Mouse (Mus musculus): ENCODE results near the gene Btbd17. TPM values are rescaled to one million over a fixed set of nuclear protein-coding genes. Genes with fewer than 3 reads are reported as not detected.

Gene Btbd17
- polyA plus RNA-seq, 1 experiment from 2014 or later = 26.4 TPM

- Histone ChIP-seq H3K9ac (replicated peaks) (no peak within 1 kb of the TSS), H3K36me3 (no peaks in the 10 kb centered on the region), H3K4me1 (peaks cover 41% of the 10 kb centered on the region), H3K27ac (replicated peaks) (no peak within 1 kb of the TSS), H3K27me3 (no peaks in the 10 kb centered on the region), H3K4me3 (no peak within 1 kb of the TSS), H3K4me2 (replicated peaks) (no peak within 1 kb of the TSS), H3K9me3 (no peaks in the 10 kb centered on the region)
- WGBS = 99% methylated on average over 3 of the region's 3 CpGs
- no peak for ATAC-seq (replicated peaks)
Observed at GRCm38 (mm10) chr11:114798624-114799023, 2.9 kb upstream of the Btbd17 start, which contains the start of gene Gpr142. Gpr142 (plus strand) TSS chr11:114798924.

- Histone ChIP-seq H3K36me3 (no peaks in the 10 kb centered on the region), H3K4me1 (peaks cover 43% of the 10 kb centered on the region), H3K4me2 (replicated peaks) (no peak overlapping the region), H3K4me3 (no peak overlapping the region), H3K9ac (replicated peaks) (no peak overlapping the region), H3K27ac (replicated peaks) (no peak overlapping the region), H3K27me3 (no peaks in the 10 kb centered on the region), H3K9me3 (no peaks in the 10 kb centered on the region)
- WGBS = 94% methylated on average over 3 of the region's 3 CpGs
- ATAC-seq (replicated peaks) = no peak
Observed at GRCm38 (mm10) chr11:114797981-114798380, 2.2 kb upstream of the Btbd17 start.

GRCm38 (mm10) chr11:114797176-114797575, 1.4 kb upstream of the Btbd17 start:
- no peak for ATAC-seq (replicated peaks)
- Histone ChIP-seq H3K27ac (replicated peaks) (peak overlapping the region; percentile 97; the same call in 1 of the 2 replicates), H3K4me2 (replicated peaks) (no peak overlapping the region), H3K4me3 (no peak overlapping the region), H3K4me1 (peaks cover 49% of the 10 kb centered on the region), H3K36me3 (no peaks in the 10 kb centered on the region), H3K9me3 (no peaks in the 10 kb centered on the region), H3K9ac (replicated peaks) (no peak overlapping the region), H3K27me3 (no peaks in the 10 kb centered on the region)
- 95% methylated on average over 7 of the region's 7 CpGs for WGBS

- Histone ChIP-seq H3K4me1 (peaks cover 60% of the 10 kb centered on the region), H3K4me3 (peak overlapping the region; percentile 35), H3K4me2 (replicated peaks) (peak overlapping the region; percentile 44), H3K27ac (replicated peaks) (peak overlapping the region; percentile 97), H3K9me3 (no peaks in the 10 kb centered on the region), H3K9ac (replicated peaks) (peak overlapping the region; percentile 20), H3K36me3 (no peaks in the 10 kb centered on the region), H3K27me3 (peaks cover 5% of the 10 kb centered on the region; the same call in 1 of the 2 replicates)
- peak; percentile 89 for ATAC-seq (replicated peaks)
- 1% methylated on average over 7 of the region's 7 CpGs for WGBS
Observed at GRCm38 (mm10) chr11:114795231-114795746, 456 bp downstream of the Btbd17 start.

- Histone ChIP-seq H3K4me3 (peak overlapping the region; percentile 35), H3K9me3 (no peaks in the 10 kb centered on the region), H3K9ac (replicated peaks) (0 out of 2 replicates have a peak overlapping the region, but pooled peaks have one; percentile 20), H3K27ac (replicated peaks) (peak overlapping the region; percentile 97), H3K4me2 (replicated peaks) (peak overlapping the region; percentile 44), H3K36me3 (no peaks in the 10 kb centered on the region), H3K27me3 (peaks cover 11% of the 10 kb centered on the region; the same call in 1 of the 2 replicates), H3K4me1 (peaks cover 60% of the 10 kb centered on the region)
- 19% methylated on average over 4 of the region's 4 CpGs for WGBS
- ATAC-seq (replicated peaks) = peak; percentile 17; the same call in 1 of the 2 replicates
Observed at GRCm38 (mm10) chr11:114794691-114795090, 1.1 kb downstream of the Btbd17 start.

- Histone ChIP-seq H3K27me3 (peaks cover 12% of the 10 kb centered on the region; the same call in 1 of the 2 replicates), H3K9ac (replicated peaks) (peak overlapping the region; percentile 25; the same call in 1 of the 2 replicates), H3K4me2 (replicated peaks) (peak overlapping the region; percentile 44), H3K4me1 (peaks cover 65% of the 10 kb centered on the region), H3K4me3 (peak overlapping the region; percentile 35), H3K27ac (replicated peaks) (peak overlapping the region; percentile 97), H3K9me3 (no peaks in the 10 kb centered on the region), H3K36me3 (no peaks in the 10 kb centered on the region)
- WGBS = 53% methylated on average over 19 of the region's 19 CpGs
- no peak for ATAC-seq (replicated peaks)
Observed at GRCm38 (mm10) chr11:114793868-114794545, 1.7 kb downstream of the Btbd17 start.

GRCm38 (mm10) chr11:114792931-114793494, 2.7 kb downstream of the Btbd17 start:
- H3K27ac ChIP-seq (replicated peaks) = peak overlapping the region; percentile 97; the same call in 1 of the 2 replicates
- H3K36me3 ChIP-seq = no peaks in the 10 kb centered on the region
- H3K4me1 ChIP-seq = peaks cover 68% of the 10 kb centered on the region
- no peaks in the 10 kb centered on the region for H3K9me3 ChIP-seq
- peaks cover 12% of the 10 kb centered on the region; the same call in 1 of the 2 replicates for H3K27me3 ChIP-seq
- H3K4me3 ChIP-seq = no peak overlapping the region
- peak overlapping the region; percentile 44 for H3K4me2 ChIP-seq (replicated peaks)
- no peak for ATAC-seq (replicated peaks)
- H3K9ac ChIP-seq (replicated peaks) = no peak overlapping the region
- 43% methylated on average over 5 of the region's 5 CpGs for WGBS

- peak overlapping the region; percentile 45 for H3K4me3 ChIP-seq
- H3K36me3 ChIP-seq = no peaks in the 10 kb centered on the region
- 2% methylated on average over 47 of the region's 59 CpGs for WGBS
- no peaks in the 10 kb centered on the region for H3K9me3 ChIP-seq
- peaks cover 12% of the 10 kb centered on the region; the same call in 1 of the 2 replicates for H3K27me3 ChIP-seq
- H3K9ac ChIP-seq (replicated peaks) = peak overlapping the region; percentile 47
- peak overlapping the region; percentile 57 for H3K27ac ChIP-seq (replicated peaks)
- ATAC-seq (replicated peaks) = no peak
- peak overlapping the region; percentile 86 for H3K4me2 ChIP-seq (replicated peaks)
- peaks cover 63% of the 10 kb centered on the region for H3K4me1 ChIP-seq
Observed at GRCm38 (mm10) chr11:114791891-114792411, 3.8 kb downstream of the Btbd17 start.

GRCm38 (mm10) chr11:114791351-114791889, 4.3 kb downstream of the Btbd17 start:
- Histone ChIP-seq H3K27me3 (peaks cover 12% of the 10 kb centered on the region; the same call in 1 of the 2 replicates), H3K27ac (replicated peaks) (peak overlapping the region; percentile 57), H3K9ac (replicated peaks) (peak overlapping the region; percentile 47), H3K4me1 (peaks cover 63% of the 10 kb centered on the region), H3K4me2 (replicated peaks) (peak overlapping the region; percentile 86), H3K9me3 (no peaks in the 10 kb centered on the region), H3K4me3 (peak overlapping the region; percentile 45), H3K36me3 (no peaks in the 10 kb centered on the region)
- ATAC-seq (replicated peaks) = no peak
- 7% methylated on average over 50 of the region's 50 CpGs for WGBS

GRCm38 (mm10) chr11:114790841-114791240, 4.9 kb downstream of the Btbd17 start:
- H3K9ac ChIP-seq (replicated peaks) = no peak overlapping the region
- H3K36me3 ChIP-seq = no peaks in the 10 kb centered on the region
- no peak for ATAC-seq (replicated peaks)
- peaks cover 63% of the 10 kb centered on the region for H3K4me1 ChIP-seq
- H3K27ac ChIP-seq (replicated peaks) = no peak overlapping the region
- peaks cover 12% of the 10 kb centered on the region; the same call in 1 of the 2 replicates for H3K27me3 ChIP-seq
- no peaks in the 10 kb centered on the region for H3K9me3 ChIP-seq
- WGBS = 56% methylated on average over 4 of the region's 4 CpGs
- peak overlapping the region; percentile 86 for H3K4me2 ChIP-seq (replicated peaks)
- H3K4me3 ChIP-seq = peak overlapping the region; percentile 45; the same call in 1 of the 2 replicates

GRCm38 (mm10) chr11:114790171-114790570, 5.6 kb downstream of the Btbd17 start:
- Histone ChIP-seq H3K27ac (replicated peaks) (no peak overlapping the region), H3K27me3 (peaks cover 12% of the 10 kb centered on the region; the same call in 1 of the 2 replicates), H3K4me3 (no peak overlapping the region), H3K36me3 (no peaks in the 10 kb centered on the region), H3K9me3 (no peaks in the 10 kb centered on the region), H3K9ac (replicated peaks) (no peak overlapping the region), H3K4me1 (peaks cover 58% of the 10 kb centered on the region), H3K4me2 (replicated peaks) (no peak overlapping the region)
- ATAC-seq (replicated peaks) = no peak
- WGBS = 76% methylated on average over 12 of the region's 12 CpGs
